In the genomic region with DNA sequence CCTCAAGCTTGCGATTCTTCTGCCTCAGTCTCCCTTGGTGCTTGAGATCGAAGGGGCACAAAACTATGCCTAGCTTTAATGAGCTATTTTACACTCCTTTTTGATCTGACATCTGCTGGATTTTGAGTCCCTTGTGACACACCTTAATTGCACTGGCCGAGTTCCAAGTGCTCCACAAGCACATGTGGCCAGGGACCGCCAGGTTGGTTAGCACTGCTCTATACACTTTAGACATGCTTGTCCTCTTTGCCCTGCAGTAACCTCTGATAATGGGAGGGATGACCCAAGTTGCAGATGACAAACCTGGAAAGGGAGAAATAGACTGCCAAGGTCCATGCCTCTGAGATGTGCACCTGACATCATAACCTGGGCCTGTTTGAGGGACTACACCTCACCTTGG, we compare ENCODE assay signal across 17 mouse cellular contexts.
"Had no signal": no experiment of that assay in that cellular context is flagged by ENCODE, and none has a peak within 500 bp of the region (broad histone marks: within the 10 kb centered on the region; RNA-seq: fewer than 3 reads in every experiment).

No protein-coding gene starts in this region.

- DNase-seq: kidney, adult 18-20 months; kidney, postnatal 10 days; kidney, postnatal 4 days; left cerebral cortex, postnatal 4 days; lung, postnatal 10 days; retina, postnatal 1 day; right cerebral cortex, postnatal 4 days; spleen, adult 18-20 months; thymus, adult 2 months; thymus, postnatal 25 days had no signal

- H3K4me2 ChIP-seq: hindbrain, embryonic 15.5 days; limb, embryonic 13.5 days; neural tube, embryonic 13.5 days had no signal

- H3K27me3 ChIP-seq: hindbrain, embryonic 15.5 days had no signal

- H3K4me3 ChIP-seq: hindbrain, embryonic 15.5 days; layer of hippocampus, adult 2 months; limb, embryonic 13.5 days; midbrain, embryonic 10.5 days; neural tube, embryonic 13.5 days had no signal

- H3K9ac ChIP-seq: hindbrain, embryonic 15.5 days; limb, embryonic 13.5 days; liver, embryonic 14.5 days; neural tube, embryonic 13.5 days had no signal

- H3K9me3 ChIP-seq: hindbrain, embryonic 15.5 days; limb, embryonic 13.5 days; midbrain, embryonic 10.5 days; neural tube, embryonic 13.5 days had no signal

- H3K36me3 ChIP-seq: hindbrain, embryonic 15.5 days; limb, embryonic 13.5 days; midbrain, embryonic 10.5 days; neural tube, embryonic 13.5 days had no signal

- H3K27ac ChIP-seq: hindbrain, embryonic 15.5 days; layer of hippocampus, adult 2 months; limb, embryonic 13.5 days; liver, embryonic 14.5 days; midbrain, embryonic 10.5 days; neural tube, embryonic 13.5 days had no signal

- ATAC-seq: midbrain, embryonic 16.5 days had no signal
